Mouse (Mus musculus): ENCODE data around the gene Tmem254c. TPM values are rescaled to one million over a fixed set of nuclear protein-coding genes. Genes with fewer than 3 reads are reported as not detected.

Tmem254c gene
- polyA plus RNA-seq, 1 experiment from 2014 or later = 24.9 TPM

Other genes with a start within 250 kb of the Tmem254c start
- gene Anxa11, start 225.2 kb downstream of the Tmem254c start, polyA plus RNA-seq (2015; fragmentation: Nextera tagmentation; extraction: Ambion mirVana) = 1.8 and 2.4 TPM in 2 replicates
- not detected in 2 replicates for gene Plac9a, start 164.3 kb downstream of the Tmem254c start, polyA plus RNA-seq (2015; fragmentation: Nextera tagmentation; extraction: Ambion mirVana)
- gene Tmem254a, start 139.7 kb downstream of the Tmem254c start, polyA plus RNA-seq (2015; fragmentation: Nextera tagmentation; extraction: Ambion mirVana) = 6.5 and 8.1 TPM in 2 replicates
- not detected in 2 replicates for gene Cphx1, start 129.1 kb downstream of the Tmem254c start, polyA plus RNA-seq (2015; fragmentation: Nextera tagmentation; extraction: Ambion mirVana)
- 1.9 and 2.4 TPM in 2 replicates for gene Duxbl1, start 88.8 kb downstream of the Tmem254c start, polyA plus RNA-seq (2015; fragmentation: Nextera tagmentation; extraction: Ambion mirVana)
- gene Gm9780, start 24.6 kb downstream of the Tmem254c start, polyA plus RNA-seq (2015; fragmentation: Nextera tagmentation; extraction: Ambion mirVana) = 6.8 and 9.3 TPM in 2 replicates
- not detected in 2 replicates for gene Cphx2, start 14.2 kb upstream of the Tmem254c start, polyA plus RNA-seq (2015; fragmentation: Nextera tagmentation; extraction: Ambion mirVana)
- gene Cphx3, start 14.9 kb upstream of the Tmem254c start, polyA plus RNA-seq (2015; fragmentation: Nextera tagmentation; extraction: Ambion mirVana) = not detected in 2 replicates
- gene Duxbl2, start 51.0 kb upstream of the Tmem254c start, polyA plus RNA-seq (2015; fragmentation: Nextera tagmentation; extraction: Ambion mirVana) = 1.9 TPM in 1 of 2 replicates, not detected in the other
- gene Plac9b, start 115.1 kb upstream of the Tmem254c start, polyA plus RNA-seq (2015; fragmentation: Nextera tagmentation; extraction: Ambion mirVana) = 5.9 and 6.9 TPM in 2 replicates
- gene Tmem254b, start 139.7 kb upstream of the Tmem254c start, polyA plus RNA-seq (2015; fragmentation: Nextera tagmentation; extraction: Ambion mirVana) = 31.1 and 31.9 TPM in 2 replicates
- gene Duxbl3, start 190.6 kb upstream of the Tmem254c start, polyA plus RNA-seq (2015; fragmentation: Nextera tagmentation; extraction: Ambion mirVana) = 2.8 and 3.5 TPM in 2 replicates

All from midbrain, embryonic 16.5 days (tissue).